Mouse (Mus musculus) stomach, embryonic 14.5 days (tissue): ENCODE data around the gene Bmp6. TPM values are rescaled to one million over a fixed set of nuclear protein-coding genes. Genes with fewer than 3 reads are reported as not detected.

ENCODE experiments used
- ATAC-seq: fragments of 200-750 bp; cut with Nextera tagmentation; 2 replicates; pipeline ENCODE4 v1.8.0; 2017; ENCODE audit warnings: low read depth, moderate TSS enrichment; ENCODE audit not compliant: insufficient number of reproducible peaks, insufficient read depth, low FRiP score
- H3K27ac ChIP-seq: fragments of 300-500 bp; sonication (generic); 2 replicates; pipeline ENCODE4 v1.5.1; 2014; ENCODE audit warnings: mild to moderate bottlenecking, low read length, moderate library complexity, mixed read lengths
- H3K27me3 ChIP-seq: fragments of 300-500 bp; sonication (generic); 2 replicates; pipeline ENCODE4 v1.6.1; 2014; ENCODE audit warnings: low read length, control low read depth, mixed read lengths; ENCODE audit not compliant: control insufficient read depth, insufficient read depth
- H3K36me3 ChIP-seq: fragments of 300-500 bp; sonication (generic); 2 replicates; pipeline ENCODE4 v1.6.1; 2014; ENCODE audit warnings: mild to moderate bottlenecking, control low read depth, low read length, moderate library complexity, mixed read lengths; ENCODE audit not compliant: control insufficient read depth, insufficient read depth
- H3K4me1 ChIP-seq: fragments of 300-500 bp; sonication (generic); 2 replicates; pipeline ENCODE4 v1.6.1; 2014; ENCODE audit warnings: low read length, control low read depth, mixed read lengths; ENCODE audit not compliant: control insufficient read depth, insufficient read depth
- H3K4me2 ChIP-seq: fragments of 300-500 bp; sonication (generic); replicated peaks from 2 replicates; pipeline ENCODE4 v1.6.1; 2014; ENCODE audit warnings: low read depth, low read length, control low read depth
- H3K4me3 ChIP-seq: fragments of 300-500 bp; sonication (generic); 2 replicates; pipeline ENCODE4 v1.5.1; 2014; ENCODE audit warnings: low read depth, low read length, control low read depth
- H3K9ac ChIP-seq: fragments of 300-500 bp; sonication (generic); replicated peaks from 2 replicates; pipeline ENCODE4 v1.6.1; 2014; ENCODE audit warnings: low read depth, mild to moderate bottlenecking, control low read depth, low read length, moderate library complexity, mixed read lengths
- H3K9me3 ChIP-seq: fragments of 300-500 bp; sonication (generic); 2 replicates; pipeline ENCODE4 v1.6.1; 2016; ENCODE audit warnings: low read depth, low read length, control low read depth; ENCODE audit not compliant: control insufficient read depth
- WGBS: fragments of 180-500 bp; shearing (Covaris S2); extraction: QIAGEN DNeasy Blood & Tissue Kit; methylation state at CpG from one replicate; pipeline ENCODE4 v1.1.7; 2014; 5-methylcytosine and 5-hydroxymethylcytosine counted together
- polyA plus RNA-seq: library from polyadenylated mRNA; unstranded; fragments of >200 nt; fragmentation: Nextera tagmentation; extraction: Ambion mirVana; gene quantifications from 2 replicates; pipeline ENCODE4 v1.2.1, GENCODE M21; 2014

The Bmp6 gene
- polyA plus RNA-seq, 1 experiment from 2014 or later = 1.8 TPM

GRCm38 (mm10) chr13:38422491-38422890 is 77.6 kb downstream of the Bmp6 start:
- H3K4me1 ChIP-seq = no peaks in the 10 kb centered on the region
- no peak overlapping the region for H3K4me2 ChIP-seq
- H3K27ac ChIP-seq = no peak overlapping the region
- no peak overlapping the region for H3K4me3 ChIP-seq
- WGBS = 79% methylated on average over 5 of the region's 5 CpGs
- H3K27me3 ChIP-seq = no peaks in the 10 kb centered on the region
- no peaks in the 10 kb centered on the region for H3K9me3 ChIP-seq
- H3K36me3 ChIP-seq = no peaks in the 10 kb centered on the region
- no peak for ATAC-seq
- H3K9ac ChIP-seq = no peak overlapping the region

DNA sequence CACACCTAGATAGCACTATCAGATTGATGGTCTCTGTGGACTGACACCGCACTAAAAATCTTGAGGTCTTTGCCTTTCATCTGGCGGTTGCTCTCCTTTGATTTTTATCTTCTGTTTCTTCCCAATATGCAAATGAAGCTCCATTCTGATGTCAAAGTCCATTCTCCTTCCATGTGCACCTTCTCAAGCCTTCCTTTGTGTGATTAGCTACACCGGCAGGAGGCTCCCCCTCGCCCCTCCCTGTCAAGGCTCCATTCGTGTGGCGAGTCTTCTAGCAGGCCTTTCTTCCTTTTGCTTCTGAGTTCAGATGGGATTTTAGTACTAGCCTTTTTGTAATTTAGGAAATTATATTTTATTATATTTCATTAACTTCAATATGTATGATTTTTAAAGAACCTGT is 80.4 kb downstream of the Bmp6 start:
- Histone ChIP-seq H3K4me1 (no peaks in the 10 kb centered on the region), H3K9me3 (no peaks in the 10 kb centered on the region), H3K36me3 (no peaks in the 10 kb centered on the region), H3K4me2 (no peak overlapping the region), H3K9ac (no peak overlapping the region), H3K27me3 (no peaks in the 10 kb centered on the region), H3K4me3 (no peak overlapping the region), H3K27ac (no peak overlapping the region)
- ATAC-seq = no peak
- WGBS = 82% methylated on average over 6 of the region's 6 CpGs

- Histone ChIP-seq H3K9ac (no peak overlapping the region), H3K4me1 (no peaks in the 10 kb centered on the region), H3K27me3 (no peaks in the 10 kb centered on the region), H3K4me2 (no peak overlapping the region), H3K9me3 (no peaks in the 10 kb centered on the region), H3K36me3 (no peaks in the 10 kb centered on the region), H3K27ac (no peak overlapping the region), H3K4me3 (no peak overlapping the region)
- no peak for ATAC-seq
- WGBS = 74% methylated on average over 8 of the region's 8 CpGs
These were observed 84.8 kb downstream of the Bmp6 start for GRCm38 (mm10) chr13:38429671-38430070.

DNA sequence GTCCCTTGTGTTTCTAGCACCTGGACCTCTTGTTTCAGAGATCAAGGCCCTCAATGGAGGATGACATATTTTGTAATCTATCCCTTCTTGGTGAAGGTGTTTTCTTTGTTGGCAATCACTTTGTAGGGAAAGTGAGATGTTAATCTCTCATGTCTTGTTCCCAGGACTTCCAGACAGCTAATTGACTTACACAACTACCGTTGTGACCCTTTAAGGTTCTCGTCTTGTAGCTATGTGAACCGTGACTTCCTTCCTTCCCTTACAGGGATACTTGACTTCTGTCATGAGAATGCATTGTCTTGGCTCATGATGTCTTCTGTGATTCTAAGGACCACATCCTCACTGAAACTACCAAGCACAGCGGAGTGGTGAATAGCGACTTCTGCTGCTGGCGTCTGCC is 85.2 kb downstream of the Bmp6 start:
- Histone ChIP-seq H3K27me3 (no peaks in the 10 kb centered on the region), H3K9ac (no peak overlapping the region), H3K9me3 (no peaks in the 10 kb centered on the region), H3K36me3 (no peaks in the 10 kb centered on the region), H3K4me1 (no peaks in the 10 kb centered on the region), H3K4me2 (no peak overlapping the region), H3K27ac (no peak overlapping the region), H3K4me3 (no peak overlapping the region)
- ATAC-seq = no peak
- 83% methylated on average over 6 of the region's 6 CpGs for WGBS

GRCm38 (mm10) chr13:38434831-38435230 is 89.9 kb downstream of the Bmp6 start:
- Histone ChIP-seq H3K4me2 (no peak overlapping the region), H3K9ac (no peak overlapping the region), H3K4me3 (no peak overlapping the region), H3K27ac (no peak overlapping the region), H3K27me3 (no peaks in the 10 kb centered on the region), H3K36me3 (no peaks in the 10 kb centered on the region), H3K9me3 (no peaks in the 10 kb centered on the region), H3K4me1 (no peaks in the 10 kb centered on the region)
- no peak for ATAC-seq
- WGBS = 79% methylated on average over 5 of the region's 5 CpGs

- no peak overlapping the region for H3K4me3 ChIP-seq
- H3K27ac ChIP-seq = no peak overlapping the region
- WGBS = 38% methylated on average over 5 of the region's 5 CpGs
- no peak overlapping the region for H3K4me2 ChIP-seq
- H3K9me3 ChIP-seq = no peaks in the 10 kb centered on the region
- no peaks in the 10 kb centered on the region for H3K36me3 ChIP-seq
- H3K27me3 ChIP-seq = no peaks in the 10 kb centered on the region
- ATAC-seq = no peak
- no peaks in the 10 kb centered on the region for H3K4me1 ChIP-seq
- H3K9ac ChIP-seq = no peak overlapping the region
These were observed 93.0 kb downstream of the Bmp6 start for GRCm38 (mm10) chr13:38437930-38438329.

- no peak overlapping the region for H3K4me3 ChIP-seq
- WGBS = 81% methylated on average over 10 of the region's 10 CpGs
- H3K27me3 ChIP-seq = no peaks in the 10 kb centered on the region
- H3K4me1 ChIP-seq = no peaks in the 10 kb centered on the region
- H3K4me2 ChIP-seq = no peak overlapping the region
- no peak for ATAC-seq
- H3K9me3 ChIP-seq = no peaks in the 10 kb centered on the region
- H3K9ac ChIP-seq = no peak overlapping the region
- no peaks in the 10 kb centered on the region for H3K36me3 ChIP-seq
- H3K27ac ChIP-seq = no peak overlapping the region
These were observed 95.3 kb downstream of the Bmp6 start for GRCm38 (mm10) chr13:38440240-38440639.

GRCm38 (mm10) chr13:38448516-38449015 is 103.7 kb downstream of the Bmp6 start:
- WGBS = 89% methylated on average over 6 of the region's 6 CpGs
- H3K9ac ChIP-seq = no peak overlapping the region
- H3K9me3 ChIP-seq = no peaks in the 10 kb centered on the region
- H3K36me3 ChIP-seq = no peaks in the 10 kb centered on the region
- H3K4me1 ChIP-seq = no peaks in the 10 kb centered on the region
- no peak overlapping the region for H3K27ac ChIP-seq
- no peaks in the 10 kb centered on the region for H3K27me3 ChIP-seq
- no peak overlapping the region for H3K4me2 ChIP-seq
- no peak overlapping the region for H3K4me3 ChIP-seq
- ATAC-seq = no peak
